Mouse (Mus musculus) embryonic facial prominence, embryonic 11.5 days (tissue): ENCODE results near the gene Ppara. TPM values are rescaled to one million over a fixed set of nuclear protein-coding genes. Genes with fewer than 3 reads are reported as not detected.

ENCODE experiments used
- ATAC-seq: fragments of 200-750 bp; cut with Nextera tagmentation; replicated peaks from 2 replicates; pipeline ENCODE4 v1.8.0; 2017; ENCODE audit warnings: low read depth; ENCODE audit not compliant: insufficient number of reproducible peaks, low FRiP score, low TSS enrichment
- DNase-seq: peaks from one replicate; pipeline ENCODE4 v3.0.0-alpha.2; 2015; ENCODE audit warnings: low spot score
- H3K27ac ChIP-seq: fragments of 300-500 bp; sonication (generic); replicated peaks from 2 replicates; pipeline ENCODE4 v1.5.1; 2014; ENCODE audit warnings: mild to moderate bottlenecking, low read depth, low read length, control low read depth
- H3K27me3 ChIP-seq: fragments of 300-500 bp; sonication (generic); 2 replicates; pipeline ENCODE4 v1.6.1; 2014; ENCODE audit warnings: mild to moderate bottlenecking, low read length, moderate library complexity, mixed read lengths; ENCODE audit not compliant: control insufficient read depth, insufficient read depth
- H3K36me3 ChIP-seq: fragments of 300-500 bp; sonication (generic); replicated peaks from 2 replicates; pipeline ENCODE4 v1.6.1; 2014; ENCODE audit warnings: low read depth, mild to moderate bottlenecking, low read length, moderate library complexity, mixed read lengths; ENCODE audit not compliant: control insufficient read depth, insufficient read depth
- H3K4me1 ChIP-seq: fragments of 300-500 bp; sonication (generic); 2 replicates; pipeline ENCODE4 v1.6.1; 2014; ENCODE audit warnings: low read length, mixed read lengths; ENCODE audit not compliant: control insufficient read depth, insufficient read depth
- H3K4me2 ChIP-seq: fragments of 300-500 bp; sonication (generic); 2 replicates; pipeline ENCODE4 v1.6.1; 2014; ENCODE audit warnings: low read depth, mild to moderate bottlenecking, control low read depth, low read length, moderate library complexity
- H3K4me3 ChIP-seq: fragments of 300-500 bp; sonication (generic); 2 replicates; pipeline ENCODE4 v1.5.1; 2014; ENCODE audit warnings: low read depth, low read length, control low read depth
- H3K9ac ChIP-seq: fragments of 300-500 bp; sonication (generic); replicated peaks from 2 replicates; pipeline ENCODE4 v1.6.1; 2014; ENCODE audit warnings: mild to moderate bottlenecking, control low read depth, low read length
- H3K9me3 ChIP-seq: fragments of 300-500 bp; sonication (generic); replicated peaks from 2 replicates; pipeline ENCODE4 v1.6.1; 2016; ENCODE audit warnings: mild to moderate bottlenecking, low read length, inconsistent platforms, mixed read lengths; ENCODE audit not compliant: control insufficient read depth
- WGBS: fragments of 180-500 bp; shearing (Covaris S2); extraction: QIAGEN DNeasy Blood & Tissue Kit; methylation state at CpG from one replicate; pipeline ENCODE4 v1.1.7; 2014; 5-methylcytosine and 5-hydroxymethylcytosine counted together
- polyA plus RNA-seq: library from polyadenylated mRNA; unstranded; fragments of >200 nt; fragmentation: Nextera tagmentation; extraction: Ambion mirVana; gene quantifications from 2 replicates; pipeline ENCODE4 v1.2.1, GENCODE M21; 2014

The Ppara gene
- polyA plus RNA-seq, 1 experiment from 2014 or later, result 0.28 TPM

DNA sequence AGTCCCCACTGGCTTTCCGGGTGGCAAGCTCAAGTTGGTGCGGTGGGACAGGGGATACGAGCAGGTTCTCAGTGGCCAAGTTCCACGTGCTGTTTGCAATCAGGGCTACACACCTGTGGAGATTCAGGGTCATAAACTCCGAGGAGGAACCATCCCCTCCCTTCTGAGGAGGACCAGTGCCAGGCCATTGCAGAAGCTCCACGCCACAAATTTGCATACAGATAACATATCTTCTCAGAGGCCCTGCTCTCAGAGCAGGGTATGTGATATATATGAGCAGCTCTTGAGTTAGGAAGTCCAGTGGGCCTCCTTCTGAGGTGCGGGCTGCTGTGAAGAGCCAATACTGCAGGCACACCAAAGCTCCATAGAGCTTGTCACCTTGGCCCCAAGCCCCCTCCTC lies 15.8 kb upstream of the Ppara start:
- Histone ChIP-seq H3K9ac (no peak overlapping the region), H3K27ac (no peak overlapping the region), H3K4me1 (no peaks in the 10 kb centered on the region), H3K9me3 (no peaks in the 10 kb centered on the region), H3K27me3 (no peaks in the 10 kb centered on the region), H3K36me3 (no peaks in the 10 kb centered on the region), H3K4me2 (no peak overlapping the region), H3K4me3 (no peak overlapping the region)
- ATAC-seq (no peak), DNase-seq (no peak)
- WGBS, result 84% methylated on average over 7 of the region's 7 CpGs

DNA sequence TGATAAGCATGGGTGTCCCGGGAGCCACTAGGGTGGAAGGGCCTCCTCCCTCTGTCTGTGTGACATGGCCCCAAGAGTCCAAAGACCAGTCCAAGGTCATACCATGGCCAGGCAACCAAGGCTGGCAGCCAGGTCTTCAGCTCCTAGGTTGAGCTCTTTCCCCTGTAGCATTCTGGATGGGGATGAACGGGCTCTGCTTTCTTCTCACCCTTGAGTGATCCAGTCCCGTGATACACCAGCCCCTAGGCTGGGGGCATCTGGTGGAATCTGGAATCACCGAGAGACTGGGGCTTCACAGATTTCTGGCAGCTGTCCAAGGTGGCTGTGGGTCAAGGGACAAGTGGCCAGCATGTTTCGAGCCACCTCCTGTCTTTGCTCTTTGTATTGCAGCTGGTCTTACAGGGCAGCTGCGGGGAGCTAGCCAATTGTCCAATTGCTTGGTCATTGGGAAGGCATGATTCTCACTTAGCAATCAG lies 14.4 kb upstream of the Ppara start:
- Histone ChIP-seq H3K36me3 (no peaks in the 10 kb centered on the region), H3K27ac (no peak overlapping the region), H3K9me3 (no peaks in the 10 kb centered on the region), H3K27me3 (no peaks in the 10 kb centered on the region), H3K9ac (no peak overlapping the region), H3K4me3 (no peak overlapping the region), H3K4me2 (no peak overlapping the region), H3K4me1 (no peaks in the 10 kb centered on the region)
- 70% methylated on average over 6 of the region's 6 CpGs for WGBS
- no peak for DNase-seq
- no peak for ATAC-seq

DNA sequence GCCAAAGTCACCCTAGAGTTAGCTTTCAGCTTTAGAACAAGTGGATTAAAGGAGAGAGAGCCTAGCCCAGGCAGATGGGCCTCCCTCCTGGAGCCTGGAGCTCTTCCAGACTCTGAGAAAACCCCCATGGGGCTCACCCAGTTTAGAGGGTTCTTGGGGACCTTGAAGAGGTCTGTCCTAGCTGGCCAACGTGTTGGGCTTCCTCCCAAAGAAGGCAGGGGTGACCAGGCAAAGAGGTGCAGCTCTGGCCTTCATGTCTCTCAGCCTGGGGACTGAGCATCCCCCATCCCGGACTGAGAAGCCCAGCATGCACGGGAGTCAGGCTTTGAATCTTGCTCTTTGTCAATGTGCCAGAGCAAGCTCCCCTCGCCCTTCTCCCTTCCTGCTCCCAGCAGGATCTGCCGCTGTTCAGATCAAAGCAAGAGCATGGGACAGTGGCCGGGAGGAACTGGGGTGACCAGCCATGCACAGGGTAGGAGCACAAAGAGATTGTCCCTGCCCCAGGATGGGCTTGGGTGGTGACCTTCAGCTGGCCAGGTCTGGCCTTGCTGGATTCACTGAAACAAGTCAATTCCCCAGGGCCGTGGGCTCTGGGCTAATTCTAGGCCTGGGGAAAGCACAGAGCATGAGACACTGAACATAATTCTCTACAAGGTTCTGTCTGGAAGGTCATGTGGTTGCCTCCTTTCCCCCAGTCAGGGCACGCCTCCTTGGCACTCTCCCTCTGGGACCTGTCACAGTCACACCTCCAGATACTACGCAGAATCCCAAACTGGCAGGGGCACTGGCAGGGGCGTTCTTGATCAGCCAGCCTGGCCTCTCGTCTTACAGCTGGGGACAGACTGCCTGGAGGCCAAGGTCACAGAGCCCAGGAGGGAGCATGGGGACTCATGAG lies 10.3 kb upstream of the Ppara start:
- Histone ChIP-seq H3K36me3 (no peaks in the 10 kb centered on the region), H3K4me3 (no peak overlapping the region), H3K9ac (no peak overlapping the region), H3K27me3 (no peaks in the 10 kb centered on the region), H3K27ac (no peak overlapping the region), H3K9me3 (no peaks in the 10 kb centered on the region), H3K4me2 (no peak overlapping the region), H3K4me1 (no peaks in the 10 kb centered on the region)
- WGBS, result 44% methylated on average over 11 of the region's 11 CpGs
- DNase-seq (no peak), ATAC-seq (no peak)

DNA sequence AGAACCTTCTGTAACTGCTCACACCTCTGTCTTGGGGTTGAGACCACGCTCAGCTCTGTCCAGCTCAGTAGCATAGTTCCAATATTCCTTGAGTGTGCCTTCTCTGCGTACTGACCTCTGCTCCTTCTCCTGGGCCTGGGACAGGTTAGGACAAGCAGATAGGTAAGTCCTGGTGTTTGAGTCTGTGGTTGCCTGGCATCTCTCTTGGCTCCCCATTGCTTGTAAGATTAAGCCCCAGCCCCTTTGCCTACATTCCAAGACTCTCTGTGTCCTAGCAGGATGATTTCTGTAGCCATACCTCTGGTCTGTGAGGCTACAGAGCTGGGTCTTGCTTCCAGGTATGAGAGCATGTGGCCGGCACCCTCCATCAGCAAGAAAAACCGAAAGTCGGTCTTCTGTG lies 6.6 kb upstream of the Ppara start:
- ATAC-seq (no peak), DNase-seq (no peak)
- WGBS, result 88% methylated on average over 5 of the region's 5 CpGs
- H3K4me3 ChIP-seq, result no peak overlapping the region
- H3K4me2 ChIP-seq, result no peak overlapping the region
- H3K27ac ChIP-seq, result no peak overlapping the region
- H3K9ac ChIP-seq, result no peak overlapping the region
- H3K36me3 ChIP-seq, result no peaks in the 10 kb centered on the region
- peaks cover 11% of the 10 kb centered on the region for H3K27me3 ChIP-seq
- H3K4me1 ChIP-seq, result no peaks in the 10 kb centered on the region
- no peaks in the 10 kb centered on the region for H3K9me3 ChIP-seq

DNA sequence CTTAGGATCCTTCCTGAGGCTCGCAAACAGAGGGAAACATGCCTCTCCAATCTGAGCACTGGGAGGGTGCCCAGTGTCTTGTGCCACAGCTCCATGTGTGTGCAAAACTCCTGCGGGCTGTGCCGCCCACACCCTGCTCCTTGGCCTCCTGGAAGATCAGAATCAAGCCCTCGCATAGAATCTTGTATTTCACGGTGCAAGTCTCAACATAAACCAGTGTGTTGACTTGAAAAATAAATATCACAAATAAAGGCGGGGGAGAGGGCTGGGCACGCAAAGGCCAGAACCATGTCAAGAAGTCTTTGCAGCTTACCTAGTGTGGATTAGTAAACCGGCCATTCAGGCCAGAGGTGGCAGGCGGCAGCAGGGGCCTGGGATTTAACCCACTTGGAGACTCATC lies 5.5 kb upstream of the Ppara start:
- H3K36me3 ChIP-seq, result no peaks in the 10 kb centered on the region
- no peak overlapping the region for H3K27ac ChIP-seq
- ATAC-seq (no peak), DNase-seq (no peak)
- no peaks in the 10 kb centered on the region for H3K4me1 ChIP-seq
- H3K9me3 ChIP-seq, result no peaks in the 10 kb centered on the region
- H3K9ac ChIP-seq, result no peak overlapping the region
- no peak overlapping the region for H3K4me2 ChIP-seq
- WGBS, result 79% methylated on average over 9 of the region's 9 CpGs
- H3K27me3 ChIP-seq, result peaks cover 21% of the 10 kb centered on the region
- no peak overlapping the region for H3K4me3 ChIP-seq

DNA sequence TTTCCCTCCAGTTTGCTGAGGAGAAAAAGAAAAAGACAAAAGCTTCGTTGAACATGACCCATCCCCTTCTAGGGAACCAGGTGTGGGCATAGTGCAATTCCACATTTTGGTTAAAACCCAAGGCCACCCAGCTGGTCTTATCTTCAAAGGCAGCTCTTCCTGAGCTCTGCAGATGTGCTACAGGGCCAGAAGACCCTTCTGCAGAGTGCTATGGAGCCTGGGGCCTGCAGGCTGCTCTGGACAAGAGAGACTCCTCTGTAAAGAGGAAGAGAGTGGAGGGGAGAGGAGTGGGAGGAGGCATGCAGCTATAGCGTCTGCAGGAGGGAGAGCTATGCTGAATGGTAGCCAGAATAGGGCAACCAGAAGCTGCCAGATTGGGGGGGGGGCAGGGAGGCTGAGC lies 4.8 kb upstream of the Ppara start:
- Histone ChIP-seq H3K4me3 (no peak overlapping the region), H3K4me2 (no peak overlapping the region), H3K9ac (no peak overlapping the region), H3K36me3 (no peaks in the 10 kb centered on the region), H3K4me1 (no peaks in the 10 kb centered on the region), H3K27me3 (peaks cover 29% of the 10 kb centered on the region), H3K27ac (no peak overlapping the region), H3K9me3 (no peaks in the 10 kb centered on the region)
- ATAC-seq (no peak), DNase-seq (no peak)
- 63% methylated on average over 2 of the region's 2 CpGs for WGBS

DNA sequence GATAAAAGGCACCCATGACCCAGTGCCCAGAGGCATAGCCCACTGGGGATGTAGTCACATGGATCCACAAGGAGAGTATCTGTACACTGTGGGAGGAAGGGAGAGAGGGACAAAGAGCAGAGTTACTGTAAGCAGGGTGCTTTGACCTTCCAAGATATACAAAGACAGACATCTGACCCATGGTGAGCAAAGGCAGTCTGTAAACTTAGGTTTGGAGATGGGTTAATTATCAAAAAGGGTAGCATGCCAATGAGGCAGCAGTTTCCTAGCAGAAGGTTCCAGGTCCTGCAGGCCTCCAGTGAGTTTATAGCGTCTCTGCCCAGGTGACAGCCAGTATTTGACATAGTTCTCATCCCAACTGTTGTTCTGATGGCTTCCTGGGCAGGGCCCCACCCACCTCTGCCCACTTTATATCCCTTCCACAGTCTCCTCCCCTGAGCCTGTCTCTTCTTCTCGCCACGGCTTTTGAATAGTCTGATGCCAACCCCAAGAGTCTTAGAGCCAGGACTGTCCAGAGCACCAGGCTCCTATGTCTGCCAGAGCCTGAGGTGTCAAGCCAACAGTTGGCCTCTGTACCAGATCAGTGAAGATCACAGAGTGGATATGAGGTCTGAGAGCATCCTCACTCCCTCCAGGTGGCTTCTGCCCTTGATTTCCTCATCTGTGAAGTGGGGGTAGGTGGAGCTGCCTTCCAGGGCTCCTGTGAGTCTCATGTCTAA lies 2.7 kb upstream of the Ppara start:
- no peaks in the 10 kb centered on the region for H3K36me3 ChIP-seq
- no peak overlapping the region for H3K4me2 ChIP-seq
- DNase-seq, result no peak
- H3K27ac ChIP-seq, result no peak overlapping the region
- H3K27me3 ChIP-seq, result peaks cover 46% of the 10 kb centered on the region
- ATAC-seq, result no peak
- no peak overlapping the region for H3K9ac ChIP-seq
- H3K9me3 ChIP-seq, result no peaks in the 10 kb centered on the region
- WGBS, result 84% methylated on average over 3 of the region's 3 CpGs
- no peak overlapping the region for H3K4me3 ChIP-seq
- H3K4me1 ChIP-seq, result no peaks in the 10 kb centered on the region

DNA sequence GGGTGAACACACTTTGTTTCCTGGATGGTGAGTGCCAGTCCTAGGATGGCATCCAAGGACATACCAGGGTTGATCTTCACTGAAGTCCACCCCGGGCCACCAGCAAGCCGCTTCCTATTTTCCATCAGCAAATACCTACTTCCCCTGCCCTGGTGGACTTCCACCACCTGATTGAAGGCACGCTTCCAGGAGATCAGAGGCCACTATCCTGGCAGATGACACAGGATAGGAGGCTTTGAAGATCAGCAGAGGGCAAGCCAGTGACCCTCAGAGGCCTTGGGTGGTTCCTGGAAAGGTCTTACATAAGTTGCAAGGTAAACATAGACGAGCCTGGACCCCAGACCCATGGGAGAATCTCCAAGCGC lies 2.2 kb upstream of the Ppara start:
- Histone ChIP-seq H3K4me2 (no peak overlapping the region), H3K27ac (no peak overlapping the region), H3K36me3 (no peaks in the 10 kb centered on the region), H3K27me3 (peaks cover 50% of the 10 kb centered on the region), H3K9ac (no peak overlapping the region), H3K9me3 (no peaks in the 10 kb centered on the region), H3K4me1 (no peaks in the 10 kb centered on the region), H3K4me3 (no peak overlapping the region)
- WGBS, result 77% methylated on average over 5 of the region's 5 CpGs
- DNase-seq (no peak), ATAC-seq (no peak)
